Mouse (Mus musculus): ENCODE data around the gene Zfp300.
A peak's percentile ranks its signal among the peaks of the same experiment; 100 is the strongest.

The Zfp300 gene

DNA sequence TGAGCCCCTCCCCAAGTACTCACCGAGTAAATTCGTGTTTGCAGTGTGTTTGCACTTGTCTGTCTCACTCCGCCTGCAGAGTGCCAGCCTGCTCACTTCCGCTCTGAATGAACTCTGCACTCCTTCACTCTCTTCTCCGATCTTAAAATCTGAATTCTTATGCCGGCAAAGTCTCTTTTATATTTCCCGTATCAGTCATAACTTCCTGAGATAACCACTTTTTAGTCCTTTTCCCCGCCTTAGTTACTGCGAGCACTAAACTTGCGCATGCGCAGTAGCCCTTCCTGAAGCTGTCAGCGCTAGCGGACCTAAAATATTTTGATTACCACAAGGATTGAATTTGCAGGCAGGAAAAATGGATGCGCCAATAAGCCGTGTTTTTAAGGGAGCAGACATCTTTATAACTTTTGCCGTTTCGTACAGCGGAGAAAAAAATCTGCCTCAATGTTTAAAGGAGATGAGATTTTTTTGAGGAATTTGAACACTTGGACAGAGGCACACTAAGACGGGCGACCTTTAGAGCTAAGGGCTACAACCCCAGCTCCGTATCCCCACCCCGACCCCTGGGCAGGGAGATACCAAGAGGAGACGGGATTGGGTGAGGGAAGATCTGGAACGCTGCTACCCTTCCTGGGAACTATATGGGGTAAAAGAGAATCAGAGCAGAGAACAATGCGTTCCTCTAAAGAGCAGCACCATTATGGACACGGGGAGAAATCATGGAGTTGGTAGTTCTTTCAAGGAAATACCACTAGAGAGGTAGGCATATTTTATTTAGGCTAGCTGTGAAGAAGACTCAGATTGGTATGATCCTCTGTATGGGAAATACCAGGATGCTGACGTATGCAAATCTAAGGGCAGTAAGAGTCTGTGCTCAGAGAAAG is at the start of gene Zfp300:
TSS of gene Zfp300 (minus strand) at position 545 of the 884 bp plus-strand sequence.
- DNase-seq, result peak; percentile 71 to 81

DNA sequence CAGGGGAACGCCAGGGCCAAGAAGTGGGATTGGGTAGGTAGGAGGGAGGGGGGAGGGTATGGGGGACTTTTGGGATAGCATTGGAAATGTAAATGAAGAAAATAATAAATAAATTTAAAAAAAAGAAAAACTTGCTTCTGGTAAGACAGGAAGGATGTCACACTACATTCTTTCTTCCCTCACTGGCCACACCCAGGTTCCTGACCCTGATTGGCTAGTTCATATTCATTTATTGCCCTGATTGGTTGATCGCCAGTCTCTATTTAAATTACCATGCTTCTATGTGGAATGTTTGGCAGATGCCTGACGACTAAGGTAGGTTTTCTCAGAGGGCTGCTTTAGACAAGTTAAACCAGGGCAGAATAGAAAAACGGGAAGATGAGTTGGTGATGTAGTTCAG is 26.2 kb upstream of the Zfp300 start, which contains the start of gene Ssxa1:
TSS of gene Ssxa1 (plus strand) at position 301 of the 400 bp plus-strand sequence.
- no peak for DNase-seq

DNA sequence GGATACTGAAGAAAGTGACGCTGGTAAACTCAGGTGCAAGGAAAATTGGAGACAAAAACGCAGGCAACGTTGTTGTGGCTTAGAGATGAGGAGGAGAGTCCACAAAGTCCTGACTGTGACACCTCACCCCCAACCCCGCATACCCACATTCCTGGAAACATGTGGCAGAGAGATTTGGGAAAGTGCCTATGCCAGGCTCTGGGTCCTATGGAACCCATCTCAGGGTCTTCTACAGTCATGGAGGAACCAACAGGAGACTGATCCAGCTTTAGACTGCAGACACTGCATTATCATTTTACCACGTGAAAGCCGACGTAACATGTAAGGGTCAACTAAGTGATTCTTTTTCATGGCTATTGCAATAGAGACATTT is 526 bp upstream of the Zfp300 start:
- DNase-seq, result no peak

DNA sequence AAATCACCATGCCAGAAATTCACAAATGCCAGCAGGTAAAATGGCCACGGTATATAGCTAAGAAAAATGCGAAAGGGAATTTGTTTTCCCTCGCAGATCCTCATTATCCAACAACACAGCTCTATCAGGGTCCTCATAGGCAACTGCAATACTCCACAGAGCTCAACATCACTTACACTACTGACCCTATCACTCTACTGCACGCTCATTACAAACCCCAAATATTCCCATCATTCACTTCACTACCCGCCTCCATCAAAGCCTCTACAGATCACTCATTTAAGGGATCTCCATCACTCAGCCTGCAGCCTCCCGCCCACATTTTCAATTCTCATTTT is 713 bp downstream of the Zfp300 start:
- no peak for DNase-seq

DNA sequence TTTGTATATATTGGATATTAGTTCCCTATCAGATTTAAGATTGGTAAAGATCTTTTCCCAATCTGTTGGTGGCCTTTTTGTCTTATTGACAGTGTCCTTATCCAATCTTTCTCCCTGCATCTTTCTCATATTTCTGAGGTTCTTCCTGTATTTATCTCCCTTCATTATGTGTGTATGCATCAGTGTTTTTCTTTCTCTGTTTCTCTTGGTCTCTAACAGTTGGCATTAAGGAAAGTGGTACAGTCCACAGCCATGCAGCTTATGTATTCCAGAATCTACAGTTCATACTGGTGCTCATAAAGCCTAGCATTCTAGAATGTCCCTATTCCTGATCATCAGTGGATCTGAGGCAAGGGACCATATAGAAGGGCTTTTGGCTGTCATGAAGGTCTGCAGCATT is 21.2 kb downstream of the Zfp300 start, which contains the start of gene Spaca5:
TSS of gene Spaca5 (plus strand) at position 301 of the 400 bp plus-strand sequence.
- DNase-seq, result no peak

DNA sequence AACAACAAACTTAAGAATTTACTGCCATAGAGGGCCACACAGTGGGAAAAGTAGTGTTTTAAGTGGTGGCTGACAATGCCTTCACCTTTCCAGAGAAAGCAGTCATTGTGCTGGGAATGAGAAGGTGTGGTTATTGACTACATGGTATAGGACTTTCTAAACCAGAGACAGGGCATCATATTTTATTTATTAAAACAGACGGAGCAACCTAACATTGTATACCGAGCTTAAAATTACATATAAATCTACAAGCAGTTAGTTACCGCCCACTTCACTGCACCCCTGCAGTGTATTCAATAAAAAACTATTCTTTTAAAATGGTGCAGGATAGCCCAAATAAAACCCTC is 26.8 kb downstream of the Zfp300 start:
- DNase-seq, result no peak

DNA sequence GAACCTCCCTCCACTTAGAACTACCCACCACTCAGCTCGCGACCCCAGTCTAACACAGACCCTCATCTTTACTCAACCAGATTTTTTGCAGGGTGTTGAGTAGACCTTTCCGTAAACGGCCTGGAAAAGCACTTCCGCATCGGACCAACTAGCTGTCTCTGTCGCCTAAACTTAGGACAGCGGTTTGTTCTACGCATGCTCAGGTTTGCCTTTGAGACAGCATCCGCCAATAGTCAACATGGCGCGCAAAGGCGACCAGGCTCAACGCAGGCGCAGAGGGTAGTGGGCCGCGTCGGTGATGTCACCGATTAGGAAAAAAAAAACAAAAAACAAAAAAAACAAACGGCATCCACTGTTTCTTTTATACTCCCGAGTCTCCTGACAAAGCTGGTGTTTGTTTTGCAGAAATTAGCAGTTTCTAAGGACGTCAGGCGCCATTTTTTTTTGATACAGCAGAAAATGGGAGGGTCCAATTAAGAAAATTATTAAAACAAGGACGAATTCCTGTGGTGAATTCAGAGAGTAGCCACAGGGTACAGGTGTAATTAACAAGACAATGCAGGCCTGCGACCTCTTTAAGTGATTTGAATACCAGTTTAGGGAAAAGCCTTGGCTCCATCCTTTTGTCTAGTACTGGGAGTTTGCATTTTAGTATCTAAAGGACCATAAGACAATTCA is 27.3 kb downstream of the Zfp300 start, which contains the start of gene Zfp182:
TSS of gene Zfp182 (minus strand) at position 451 of the 678 bp plus-strand sequence.
- DNase-seq, result peak; percentile 83 to 91

DNA sequence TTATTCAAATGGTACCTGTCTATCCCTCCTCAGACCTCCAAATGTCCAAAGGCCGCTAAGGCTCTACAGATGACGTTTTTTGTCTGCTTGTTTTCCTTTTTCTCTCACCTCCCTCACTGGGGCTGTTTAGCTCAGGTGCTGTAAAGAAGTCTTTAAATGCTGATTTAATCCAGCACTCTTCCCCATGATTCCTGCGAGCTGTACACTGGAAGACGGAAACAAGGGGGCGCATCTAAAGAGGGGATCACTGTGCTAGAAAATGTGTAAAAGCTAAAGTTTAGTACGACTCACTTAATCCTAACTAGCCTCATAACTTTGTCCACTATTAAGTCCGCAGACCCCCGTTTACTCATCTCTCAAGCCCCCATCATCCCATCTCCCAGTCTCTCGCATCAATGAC is 27.9 kb downstream of the Zfp300 start:
- DNase-seq, result no peak

Measured in kidney, postnatal 25 days (tissue).